Mouse (Mus musculus): ENCODE data around the gene Eif3b.

GRCm38 (mm10) chr5:140445345-140445744 lies 26.2 kb downstream of the Eif3b start, which contains the start of gene Gm4869:
- TF ChIP-seq POLR2A (IDR thresholded peaks at IDR 0.05; ENCODE audit: insufficient read depth, low read depth, low read length) (no peak), CTCF (IDR thresholded peaks at IDR 0.05; ENCODE audit: insufficient read depth, low read depth, low read length) (no peak)
